Mouse (Mus musculus): ENCODE measurements around the gene Plcb1.

GRCm38 (mm10) chr2:135362948-135363347 is 577.1 kb downstream of the Plcb1 start:
- TF ChIP-seq CTCF (IDR thresholded peaks at IDR 0.05; ENCODE audit: low read depth), result no peak
- no peak for TF ChIP-seq EP300 (IDR thresholded peaks at IDR 0.05; ENCODE audit: low read depth)
